In genomic region chr9:69336063-69336462, GRCm38 (mm10) we compare ENCODE assay signal across 15 mouse cellular contexts.
DNase-seq lines count a peak whose midpoint lies in the region; ATAC-seq lines count a peak whose summit lies in the region.
"Had no signal": no experiment of that assay in that cellular context is flagged by ENCODE, and none has a peak within 500 bp of the region (broad histone marks: within the 10 kb centered on the region; RNA-seq: fewer than 3 reads in every experiment).

No protein-coding gene starts in this region.

- peak; percentile 87 for DNase-seq in heart, adult 11 months
- no peak for DNase-seq in heart, adult 8-10 months (ENCODE audit: low spot score)
- DNase-seq in c-Kit-positive CD71-negative TER-119-negative erythroid progenitor cells, embryonic 14.5 days (ENCODE audit: low read depth), result peak; percentile 39
- DNase-seq in thymus, postnatal 4 days, result peak; percentile 51
- no peak for DNase-seq in right cerebral cortex, postnatal 14 days
- no peak for DNase-seq in right cerebral cortex, postnatal 25 days
- DNase-seq: B cell, adult 2 months; cerebellum, adult 2 months; heart, postnatal 14 days; lung, postnatal 14 days had no signal

- peak; percentile 71 for ATAC-seq in monocyte, adult 5-6 weeks (replicated peaks; ENCODE audit: insufficient number of reproducible peaks, low FRiP score, low TSS enrichment, poor library complexity, severe bottlenecking)
- no peak for ATAC-seq in cerebellum, adult (ENCODE audit: insufficient number of reproducible peaks, low FRiP score, low TSS enrichment)
- ATAC-seq: forebrain, embryonic 16.5 days; hindbrain, postnatal 0 days; midbrain, embryonic 13.5 days had no signal

Comparison
In these comparisons a context has a peak if more than half of its experiments do, and no peak if none do; other contexts are left out.
1. DNase-seq: peak in heart, adult 11 months (single experiment), c-Kit-positive CD71-negative TER-119-negative erythroid progenitor cells, embryonic 14.5 days (single experiment) and thymus, postnatal 4 days (single experiment); none in heart, adult 8-10 months (single experiment), right cerebral cortex, postnatal 14 days (single experiment) and right cerebral cortex, postnatal 25 days (single experiment).